Mouse (Mus musculus) forebrain, embryonic 16.5 days (tissue): ENCODE data around the gene Ncapg. TPM values are rescaled to one million over a fixed set of nuclear protein-coding genes. Genes with fewer than 3 reads are reported as not detected.

Experiments used
- ATAC-seq: fragments of 200-750 bp; cut with Nextera tagmentation; 2 replicates; pipeline ENCODE4 v1.8.0; 2017; ENCODE audit warnings: mild to moderate bottlenecking, moderate library complexity
- H3K27ac ChIP-seq: fragments of 300-500 bp; sonication (generic); 2 replicates; pipeline ENCODE4 v1.5.1; 2014; ENCODE audit warnings: low read length, control low read depth
- H3K27me3 ChIP-seq: fragments of 300-500 bp; sonication (generic); replicated peaks from 2 replicates; pipeline ENCODE4 v1.6.1; 2014; ENCODE audit warnings: low read length; ENCODE audit not compliant: control insufficient read depth, insufficient read depth
- H3K36me3 ChIP-seq: fragments of 300-500 bp; sonication (generic); 2 replicates; pipeline ENCODE4 v1.6.1; 2014; ENCODE audit not compliant: control insufficient read depth, insufficient read depth
- H3K4me1 ChIP-seq: fragments of 300-500 bp; sonication (generic); replicated peaks from 2 replicates; pipeline ENCODE4 v1.6.1; 2014; ENCODE audit warnings: low read length; ENCODE audit not compliant: control insufficient read depth, insufficient read depth
- H3K4me2 ChIP-seq: fragments of 300-500 bp; sonication (generic); 2 replicates; pipeline ENCODE4 v1.6.1; 2014; ENCODE audit warnings: mild to moderate bottlenecking, low read length, control low read depth
- H3K4me3 ChIP-seq: fragments of 300-500 bp; sonication (generic); replicated peaks from 2 replicates; pipeline ENCODE4 v1.5.1; 2014; ENCODE audit warnings: mild to moderate bottlenecking, low read length, control low read depth
- H3K9ac ChIP-seq: fragments of 300-500 bp; sonication (generic); replicated peaks from 2 replicates; pipeline ENCODE4 v1.6.1; 2014; ENCODE audit warnings: low read depth, low read length, control low read depth
- H3K9me3 ChIP-seq: fragments of 300-500 bp; sonication (generic); 2 replicates; pipeline ENCODE4 v1.6.1; 2016; ENCODE audit warnings: low read length; ENCODE audit not compliant: control insufficient read depth
- WGBS: fragments of 180-500 bp; shearing (Covaris S2); extraction: QIAGEN DNeasy Blood & Tissue Kit; methylation state at CpG from one replicate; pipeline ENCODE4 v1.1.7; 2014; 5-methylcytosine and 5-hydroxymethylcytosine counted together
- polyA plus RNA-seq: library from polyadenylated mRNA; unstranded; fragments of >200 nt; fragmentation: Nextera tagmentation; extraction: Ambion mirVana; gene quantifications from 2 replicates; pipeline ENCODE4 v1.2.1, GENCODE M21; 2015

Ncapg gene
- polyA plus RNA-seq, 1 experiment from 2014 or later, result 21.0 TPM

GRCm38 (mm10) chr5:45686223-45686622 is 16.5 kb downstream of the Ncapg start:
- no peak for ATAC-seq
- no peaks in the 10 kb centered on the region for H3K9me3 ChIP-seq
- H3K27me3 ChIP-seq, result no peaks in the 10 kb centered on the region
- H3K27ac ChIP-seq, result no peak overlapping the region
- no peak overlapping the region for H3K4me3 ChIP-seq
- H3K36me3 ChIP-seq, result no peaks in the 10 kb centered on the region
- H3K9ac ChIP-seq, result no peak overlapping the region
- H3K4me1 ChIP-seq, result no peaks in the 10 kb centered on the region
- 94% methylated on average over 3 of the region's 3 CpGs for WGBS
- no peak overlapping the region for H3K4me2 ChIP-seq

- Histone ChIP-seq H3K27ac (no peak overlapping the region), H3K9ac (no peak overlapping the region), H3K4me1 (no peaks in the 10 kb centered on the region), H3K27me3 (no peaks in the 10 kb centered on the region), H3K4me2 (no peak overlapping the region), H3K36me3 (no peaks in the 10 kb centered on the region), H3K4me3 (no peak overlapping the region), H3K9me3 (no peaks in the 10 kb centered on the region)
- 90% methylated on average over 4 of the region's 4 CpGs for WGBS
- ATAC-seq, result no peak
Observed at GRCm38 (mm10) chr5:45689152-45689551, 19.4 kb downstream of the Ncapg start.

DNA sequence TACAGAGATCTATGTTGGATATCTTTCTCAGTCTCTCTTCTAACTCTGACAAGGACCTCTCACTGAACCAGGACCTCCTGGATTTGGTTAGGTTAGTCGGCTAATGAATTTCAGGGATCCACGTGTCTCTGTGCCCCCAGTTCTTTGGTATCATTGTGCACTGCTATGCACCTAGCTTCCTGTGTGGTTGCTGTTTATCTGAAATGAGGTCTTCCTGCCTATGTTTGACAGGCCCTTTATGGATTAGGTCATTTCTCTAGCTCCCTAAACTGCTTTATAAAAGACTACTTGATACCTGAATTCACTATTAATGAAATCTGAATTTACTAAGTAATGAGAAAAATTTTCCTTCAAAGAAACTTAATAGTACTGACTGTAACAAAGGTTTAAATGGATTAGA is 21.1 kb downstream of the Ncapg start:
- Histone ChIP-seq H3K27ac (no peak overlapping the region), H3K27me3 (no peaks in the 10 kb centered on the region), H3K4me1 (no peaks in the 10 kb centered on the region)

GRCm38 (mm10) chr5:45691678-45692077 is 22.0 kb downstream of the Ncapg start:
- H3K27ac ChIP-seq, result no peak overlapping the region
- H3K9me3 ChIP-seq, result no peaks in the 10 kb centered on the region
- H3K4me1 ChIP-seq, result no peaks in the 10 kb centered on the region
- no peak overlapping the region for H3K9ac ChIP-seq
- no peaks in the 10 kb centered on the region for H3K27me3 ChIP-seq
- H3K36me3 ChIP-seq, result no peaks in the 10 kb centered on the region; the same call in 1 of the 2 replicates
- no peak overlapping the region for H3K4me2 ChIP-seq
- no peak for ATAC-seq
- no peak overlapping the region for H3K4me3 ChIP-seq
- 95% methylated on average over 6 of the region's 6 CpGs for WGBS

More for the DNA sequence above, 21.1 kb downstream of the Ncapg start:
- Histone ChIP-seq H3K9me3 (no peaks in the 10 kb centered on the region), H3K4me2 (no peak overlapping the region), H3K36me3 (no peaks in the 10 kb centered on the region), H3K4me3 (no peak overlapping the region), H3K9ac (no peak overlapping the region)
- no peak for ATAC-seq
- WGBS, result 74% methylated on average over 2 of the region's 2 CpGs

- no peak overlapping the region for H3K4me3 ChIP-seq
- 95% methylated on average over 2 of the region's 2 CpGs for WGBS
- peaks cover 2% of the 10 kb centered on the region; the same call in 1 of the 2 replicates for H3K36me3 ChIP-seq
- H3K27ac ChIP-seq, result no peak overlapping the region
- no peak overlapping the region for H3K9ac ChIP-seq
- H3K4me2 ChIP-seq, result no peak overlapping the region
- no peak for ATAC-seq
- no peaks in the 10 kb centered on the region for H3K9me3 ChIP-seq
- no peaks in the 10 kb centered on the region for H3K27me3 ChIP-seq
- no peaks in the 10 kb centered on the region for H3K4me1 ChIP-seq
Observed at GRCm38 (mm10) chr5:45706811-45707210, 37.1 kb downstream of the Ncapg start.

DNA sequence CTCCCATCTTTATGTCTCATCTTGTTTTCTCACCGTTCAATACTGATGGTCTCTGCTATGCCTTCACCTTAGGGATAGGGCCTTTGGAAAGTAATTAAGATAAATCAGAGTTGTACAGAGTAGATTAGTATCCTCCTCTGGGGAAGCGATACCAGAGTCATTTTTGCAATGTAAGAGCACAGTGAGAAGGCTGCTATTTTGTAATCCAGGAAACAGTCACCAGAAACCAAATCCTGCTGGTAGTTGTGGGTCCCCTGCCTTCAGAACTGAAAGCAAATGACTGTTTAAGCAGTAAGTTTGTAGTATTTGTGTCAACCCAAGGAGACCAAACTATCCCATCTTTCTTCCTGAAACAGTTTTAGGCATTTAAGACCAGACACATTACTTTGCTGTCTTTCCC is 39.9 kb downstream of the Ncapg start:
- ATAC-seq, result no peak
- Histone ChIP-seq H3K4me2 (no peak overlapping the region), H3K9me3 (no peaks in the 10 kb centered on the region), H3K27ac (no peak overlapping the region), H3K9ac (no peak overlapping the region), H3K4me3 (no peak overlapping the region), H3K4me1 (no peaks in the 10 kb centered on the region), H3K36me3 (no peaks in the 10 kb centered on the region), H3K27me3 (no peaks in the 10 kb centered on the region)
- 97% methylated on average over 2 of the region's 2 CpGs for WGBS

DNA sequence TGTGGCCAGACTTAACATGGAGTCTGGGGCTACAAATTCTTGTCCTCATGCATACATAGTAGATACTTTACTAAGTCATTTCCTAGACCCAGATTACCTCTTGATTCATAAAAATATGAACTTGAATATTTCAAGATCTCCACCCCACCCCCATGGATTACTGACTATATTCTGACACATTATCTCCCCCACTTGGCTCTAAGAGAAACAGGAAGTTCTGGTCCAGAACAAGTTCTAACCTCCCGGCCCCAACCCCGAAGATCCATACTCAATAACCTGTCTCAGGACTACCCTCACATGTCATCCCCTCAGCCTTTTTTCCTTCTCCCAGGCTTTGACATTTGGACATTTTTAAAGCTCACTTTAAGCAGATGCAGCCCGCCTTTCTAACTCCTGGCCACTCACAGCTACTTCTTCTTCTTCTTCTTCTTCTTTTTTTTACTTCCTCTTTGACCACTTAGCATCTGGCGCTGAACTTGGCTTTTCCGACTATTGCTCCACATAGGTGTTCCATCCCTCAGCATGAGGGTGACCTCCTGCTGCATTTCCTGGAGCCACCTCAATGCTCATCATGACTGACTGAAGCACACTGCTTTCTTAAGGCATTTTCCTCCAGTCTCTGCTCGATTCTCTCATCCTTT is 49.2 kb downstream of the Ncapg start:
- Histone ChIP-seq H3K36me3 (no peaks in the 10 kb centered on the region), H3K4me1 (no peaks in the 10 kb centered on the region), H3K9ac (no peak overlapping the region), H3K27me3 (no peaks in the 10 kb centered on the region), H3K4me2 (no peak overlapping the region), H3K27ac (no peak overlapping the region), H3K4me3 (no peak overlapping the region), H3K9me3 (no peaks in the 10 kb centered on the region)
- ATAC-seq, result no peak
- 96% methylated on average over 6 of the region's 6 CpGs for WGBS

- no peaks in the 10 kb centered on the region for H3K9me3 ChIP-seq
- no peaks in the 10 kb centered on the region for H3K4me1 ChIP-seq
- H3K27ac ChIP-seq, result no peak overlapping the region
- H3K36me3 ChIP-seq, result peaks cover 7% of the 10 kb centered on the region; the same call in 1 of the 2 replicates
- no peak overlapping the region for H3K4me2 ChIP-seq
- H3K4me3 ChIP-seq, result no peak overlapping the region
- 92% methylated on average over 2 of the region's 2 CpGs for WGBS
- H3K9ac ChIP-seq, result no peak overlapping the region
- ATAC-seq, result no peak
- no peaks in the 10 kb centered on the region for H3K27me3 ChIP-seq
Observed at GRCm38 (mm10) chr5:45733751-45734150, 64.0 kb downstream of the Ncapg start.

DNA sequence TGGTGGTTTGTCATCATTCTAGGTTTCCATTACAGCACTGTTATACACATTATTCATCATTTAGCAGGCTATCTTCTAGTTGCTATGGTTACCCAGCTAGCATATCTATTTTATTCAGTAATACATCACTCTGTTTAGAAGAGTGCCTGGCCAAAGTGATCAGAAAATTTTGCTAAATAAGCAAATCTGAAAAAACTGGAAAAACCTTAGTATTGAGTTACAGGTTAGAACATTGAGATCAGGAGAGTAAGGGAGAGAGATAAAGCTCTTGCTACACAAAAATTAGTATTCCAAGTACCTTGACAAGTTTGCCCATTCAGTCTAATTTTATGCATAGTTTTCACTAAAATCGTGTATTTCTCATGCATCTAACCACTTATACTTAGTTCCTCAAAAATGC is 68.2 kb downstream of the Ncapg start:
- peaks cover 9% of the 10 kb centered on the region for H3K36me3 ChIP-seq
- H3K9me3 ChIP-seq, result no peaks in the 10 kb centered on the region
- H3K9ac ChIP-seq, result no peak overlapping the region
- no peaks in the 10 kb centered on the region for H3K27me3 ChIP-seq
- no peak overlapping the region for H3K27ac ChIP-seq
- no peak overlapping the region for H3K4me2 ChIP-seq
- ATAC-seq, result no peak
- no peaks in the 10 kb centered on the region for H3K4me1 ChIP-seq
- WGBS, result 91% methylated on average over 1 of the region's 1 CpGs
- no peak overlapping the region for H3K4me3 ChIP-seq
